Mouse (Mus musculus) MEL (cell line): ENCODE results near the gene Mdga1.

Experiments
- CTCF ChIP-seq, 3 experiments: IDR thresholded peaks in 2 of 3; conservative IDR thresholded peaks in 1 of 3; 2 replicates each; pipeline ENCODE4 v1.5.1; 2011 to 2012; ENCODE audit warnings: low read length in 3 of 3, low read depth in 2 of 3, mild to moderate bottlenecking in 2 of 3, improper control_type of control experiment in 1 of 3, inconsistent platforms in 1 of 3, mixed read lengths in 1 of 3, moderate library complexity in 1 of 3; ENCODE audit not compliant: control insufficient read depth in 1 of 3, insufficient read depth in 1 of 3, poor library complexity in 1 of 3, severe bottlenecking in 1 of 3
- EP300 ChIP-seq, 2 experiments: IDR thresholded peaks; 2 replicates each; pipeline ENCODE4 v1.6.1; 2011; ENCODE audit warnings: improper control_type of control experiment in 2 of 2, low read length in 2 of 2, low read depth in 1 of 2, mild to moderate bottlenecking in 1 of 2
- MAFK ChIP-seq: IDR thresholded peaks from 2 replicates; pipeline ENCODE4 v1.6.1; 2011; ENCODE audit warnings: low read depth, mild to moderate bottlenecking, low read length, improper control_type of control experiment, borderline replicate concordance

DNA sequence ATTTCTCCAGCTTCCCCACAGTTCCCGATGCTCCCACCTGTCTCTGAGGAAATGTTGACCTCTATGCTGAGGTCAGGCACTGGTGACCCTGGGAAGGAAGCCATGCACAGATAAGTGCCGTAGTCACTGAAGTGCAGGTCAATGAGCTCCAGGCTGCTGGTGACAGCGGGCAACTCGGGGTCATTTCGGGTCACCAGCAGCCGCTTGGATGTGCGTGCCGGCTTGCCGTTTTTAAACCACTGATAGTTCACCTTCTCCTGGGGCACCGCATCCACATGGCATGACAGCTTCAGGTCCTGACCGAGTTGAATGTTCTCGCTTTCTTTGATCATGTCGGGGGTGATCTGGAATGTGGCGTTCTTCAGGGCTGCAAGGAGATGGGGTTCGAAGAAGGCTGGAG, 123.6 kb downstream of the Mdga1 start:
- TF ChIP-seq EP300 (IDR thresholded peaks at IDR 0.05; ENCODE audit: low read depth in 1 of 2, low read length in 2 of 2): no peak
- no peak for TF ChIP-seq CTCF (IDR thresholded peaks at IDR 0.05 in 2 of 3, conservative IDR thresholded peaks at IDR 0.05 in 1 of 3; ENCODE audit: control insufficient read depth in 1 of 3, insufficient read depth in 1 of 3, low read depth in 2 of 3, low read length in 3 of 3, poor library complexity in 1 of 3, severe bottlenecking in 1 of 3)
- TF ChIP-seq MAFK: no peak
